17 mouse cellular contexts compared by ENCODE assay signal in genomic region chr4:150266655-150267223, GRCm38 (mm10). TPM values are rescaled to one million over a fixed set of nuclear protein-coding genes. Genes with fewer than 3 reads are reported as not detected.
DNase-seq lines count a peak whose midpoint lies in the region; ATAC-seq and TF ChIP-seq lines count a peak whose summit lies in the region.
"Had no signal": no experiment of that assay in that cellular context is flagged by ENCODE, and none has a peak within 500 bp of the region (broad histone marks: within the 10 kb centered on the region; RNA-seq: fewer than 3 reads in every experiment).

No protein-coding gene starts in this region.

- intact Hi-C loops in gastrocnemius, adult 2 months (cut with DNase I): no loop called here

- TF ChIP-seq RAD21 in CH12.LX (IDR thresholded peaks at IDR 0.05; ENCODE audit: low read depth, low read length): no peak

- ATAC-seq in hindbrain, embryonic 16.5 days: no peak
- ATAC-seq: CD4-positive, CD25-positive, alpha-beta regulatory T cell, adult 4 months; forebrain, embryonic 14.5 days had no signal

- H3K27me3 ChIP-seq in CH12.LX (replicated peaks): no peaks in the 10 kb centered on the region
- no peaks in the 10 kb centered on the region for H3K27me3 ChIP-seq in hindbrain, embryonic 16.5 days (replicated peaks; ENCODE audit: control insufficient read depth, insufficient read depth, low read length)
- H3K27me3 ChIP-seq in myocyte (ENCODE audit: control insufficient read depth, insufficient read depth, insufficient read length): no peaks in the 10 kb centered on the region
- H3K27me3 ChIP-seq: limb, embryonic 13.5 days had no signal

- TF ChIP-seq POLR2A in CH12.LX (IDR thresholded peaks at IDR 0.05; ENCODE audit: low read depth, low read length) (no peak), myocyte (IDR thresholded peaks at IDR 0.05; ENCODE audit: insufficient read length, low read depth) (no peak)

- H3K79me2 ChIP-seq in CH12.LX (replicated peaks; ENCODE audit: control insufficient read depth, extremely low read depth, insufficient read depth, poor library complexity, severe bottlenecking) (no peaks in the 10 kb centered on the region), myocyte (ENCODE audit: control insufficient read depth, insufficient read depth) (no peaks in the 10 kb centered on the region)

- no peak for TF ChIP-seq CTCF in gastrocnemius, adult 2 months (IDR thresholded peaks at IDR 0.05)
- no peak for TF ChIP-seq CTCF in CH12.LX (conservative IDR thresholded peaks at IDR 0.05 in 1 of 2, IDR thresholded peaks at IDR 0.05 in 1 of 2; ENCODE audit: low read depth in 2 of 2, low read length in 2 of 2)

- peak; percentile 43 for DNase-seq in gastrocnemius, adult 2 months
- no peak for DNase-seq in gastrocnemius, postnatal 4 days (ENCODE audit: low spot score in 2 of 2)
- DNase-seq in CH12.LX (ENCODE audit: extremely low read depth): no peak
- no peak for DNase-seq in left cerebral cortex, adult 8-10 months (ENCODE audit: low spot score in 2 of 2)
- DNase-seq in embryo, embryonic 10 days (ENCODE audit: low spot score): no peak
- DNase-seq in T-cell, adult 2 months (ENCODE audit: low spot score): no peak
- DNase-seq: cerebellum, adult 9-10 months; layer of hippocampus, postnatal 36 days; retina, postnatal 1 day; thymus, postnatal 25 days had no signal

- peaks cover 0 to 31% of the 10 kb centered on the region in 2 experiments for H3K36me3 ChIP-seq in CH12.LX (replicated peaks in 1 of 2; ENCODE audit: control insufficient read depth in 1 of 2, insufficient read depth in 1 of 2, low read length in 1 of 2)
- H3K36me3 ChIP-seq in hindbrain, embryonic 16.5 days (ENCODE audit: control insufficient read depth, insufficient read depth, low read length): no peaks in the 10 kb centered on the region
- H3K36me3 ChIP-seq in myocyte (ENCODE audit: control insufficient read depth, insufficient read depth): no peaks in the 10 kb centered on the region
- H3K36me3 ChIP-seq: limb, embryonic 13.5 days had no signal

- peak overlapping the region; percentile 48 for H3K27ac ChIP-seq in gastrocnemius, adult 2 months
- no peak overlapping the region for H3K27ac ChIP-seq in CH12.LX (ENCODE audit: insufficient read depth, low read depth)
- 0 out of 2 replicates have a peak overlapping the region, but pooled peaks have one; percentile 59 for H3K27ac ChIP-seq in hindbrain, embryonic 16.5 days (ENCODE audit: low read depth, low read length)
- H3K27ac ChIP-seq: kidney, postnatal 0 days; limb, embryonic 13.5 days; macrophage had no signal

- no peak overlapping the region for H3K9ac ChIP-seq in CH12.LX (ENCODE audit: insufficient read depth, low read depth)
- H3K9ac ChIP-seq in hindbrain, embryonic 16.5 days (ENCODE audit: low read depth, low read length): no peak overlapping the region
- H3K9ac ChIP-seq: limb, embryonic 13.5 days had no signal

- no peak overlapping the region for H3ac ChIP-seq in myocyte (ENCODE audit: control insufficient read depth, insufficient read length)

- no peak overlapping the region for H3K4me3 ChIP-seq in gastrocnemius, adult 2 months
- H3K4me3 ChIP-seq in CH12.LX (replicated peaks in 1 of 3; ENCODE audit: low read depth in 2 of 3, low read length in 2 of 3, poor library complexity in 1 of 3) (no peak overlapping the region), myocyte (peak overlapping the region; percentile 24)
- H3K4me3 ChIP-seq in hindbrain, embryonic 16.5 days (ENCODE audit: low read length): no peak overlapping the region
- H3K4me3 ChIP-seq: limb, embryonic 13.5 days had no signal

- peaks cover 16 to 28% of the 10 kb centered on the region in 2 experiments for H3K4me1 ChIP-seq in CH12.LX (ENCODE audit: control insufficient read depth in 1 of 2, insufficient read depth in 2 of 2)
- H3K4me1 ChIP-seq in hindbrain, embryonic 16.5 days (ENCODE audit: control insufficient read depth, insufficient read depth, low read depth, low read length): peaks cover 2% of the 10 kb centered on the region; the same call in 1 of the 2 replicates

- WGBS in hindbrain, embryonic 16.5 days: 57% methylated on average over 21 of the region's 21 CpGs

- H3K4me2 ChIP-seq in CH12.LX (ENCODE audit: insufficient read depth, low read depth, poor library complexity, severe bottlenecking): no peak overlapping the region
- peak overlapping the region; percentile 32 for H3K4me2 ChIP-seq in hindbrain, embryonic 16.5 days (ENCODE audit: low read length)
- peak overlapping the region; percentile 72 for H3K4me2 ChIP-seq in myocyte (ENCODE audit: low read depth)
- H3K4me2 ChIP-seq: limb, embryonic 13.5 days had no signal

- dilution Hi-C loops in CH12.LX (cut with MboI; ENCODE audit: extremely low pct_ligation_motif_present, extremely low pct_unique_long_range_greater_than_20kb, low sequenced_read_pairs): no loop called here

- TF ChIP-seq EP300 in CH12.LX (IDR thresholded peaks at IDR 0.05; ENCODE audit: low read length): no peak

- in situ Hi-C loops in CH12.LX (cut with MboI; ENCODE audit: low pct_ligation_motif_present, low pct_unique_long_range_greater_than_20kb, low sequenced_read_pairs): loop anchor here (10.0 kb wide), 1 partner anchor 198 kb away; no protein-coding TSS in a partner anchor

- H3K9me3 ChIP-seq in CH12.LX (replicated peaks; ENCODE audit: low read length): peaks cover 5% of the 10 kb centered on the region
- H3K9me3 ChIP-seq in hindbrain, embryonic 16.5 days (ENCODE audit: control insufficient read depth, low read length): no peaks in the 10 kb centered on the region
- H3K9me3 ChIP-seq: limb, embryonic 13.5 days had no signal

TF ChIP-seq in CH12.LX, 34 proteins besides CTCF, POLR2A, EP300 and RAD21:
- no peak for TF ChIP-seq UBTF (IDR thresholded peaks at IDR 0.05; ENCODE audit: low read depth, low read length)
- TF ChIP-seq MAFK (IDR thresholded peaks at IDR 0.05; ENCODE audit: insufficient replicate concordance, low read length): 0 out of 2 replicates have a peak, but pooled peaks have one; percentile 11
- TF ChIP-seq BHLHE40 (IDR thresholded peaks at IDR 0.05; ENCODE audit: low read depth, low read length): peak; percentile 51
- no peak for TF ChIP-seq TCF12 (IDR thresholded peaks at IDR 0.05; ENCODE audit: low read depth, low read length)
TF ChIP-seq in CH12.LX: peak in this region for 2.

TF ChIP-seq in myocyte, 11 proteins besides CTCF, POLR2A, EP300 and RAD21:
- TF ChIP-seq CEBPB (IDR thresholded peaks at IDR 0.05; ENCODE audit: insufficient read depth, poor library complexity, severe bottlenecking): peak; percentile 97
- TF ChIP-seq USF1 (IDR thresholded peaks at IDR 0.05; ENCODE audit: low read depth): no peak
- peak; percentile 58 for TF ChIP-seq TCF3 (IDR thresholded peaks at IDR 0.05; ENCODE audit: insufficient read length, low read depth)
- TF ChIP-seq REST (IDR thresholded peaks at IDR 0.05; ENCODE audit: insufficient read depth, insufficient read length): no peak
- TF ChIP-seq MYOD1 (IDR thresholded peaks at IDR 0.05; ENCODE audit: control insufficient read depth in 1 of 3, insufficient read length in 2 of 3, low read depth in 2 of 3): peak in 2 of 3 experiments; percentile 92
- no peak for TF ChIP-seq SRF (IDR thresholded peaks at IDR 0.05; ENCODE audit: control insufficient read depth, insufficient read length, low read depth)
- no peak for TF ChIP-seq E2F4 (IDR thresholded peaks at IDR 0.05; ENCODE audit: insufficient read depth)
- peak; percentile 67 to 96 (median 84) for TF ChIP-seq MYOG (IDR thresholded peaks at IDR 0.05; ENCODE audit: control insufficient read depth in 1 of 3, insufficient read depth in 1 of 3, insufficient read length in 2 of 3, low read depth in 2 of 3)
- TF ChIP-seq POLR2AphosphoS2 (IDR thresholded peaks at IDR 0.05; ENCODE audit: insufficient read length, low read depth): peak; percentile 31
- peak; percentile 69 for TF ChIP-seq TCF12 (IDR thresholded peaks at IDR 0.05; ENCODE audit: insufficient read depth, poor library complexity, severe bottlenecking)
- no peak for TF ChIP-seq MAX (IDR thresholded peaks at IDR 0.05; ENCODE audit: low read depth)

RNA-seq across cellular contexts. Expression of gene Rere, which starts 14.7 kb away (rescaled TPM):
- 10 to 100 TPM; 71.3 to 95.7 TPM for total RNA-seq in gastrocnemius, adult 2 months (2021)
- 10 to 100 TPM; 68.1 to 70.3 TPM for total RNA-seq in gastrocnemius, postnatal 4 days (2021)
- total RNA-seq in CH12.LX (2012; rRNA removed): 8.2 and 8.7 TPM in 2 replicates
- total RNA-seq in CH12.LX (2014; rRNA removed): 3.1 and 3.4 TPM in 2 replicates
- polyA plus RNA-seq in CH12.LX (2012; ENCODE audit: insufficient read length, low read depth): 28.2 and 36.5 TPM in 2 replicates
- polyA plus RNA-seq in hindbrain, embryonic 16.5 days (2015; fragmentation: Nextera tagmentation; extraction: Ambion mirVana): 25.4 and 27.2 TPM in 2 replicates
- 34.0 TPM for polyA plus RNA-seq in myocyte (2012; fragmentation: generic; extraction: Trizol)
- total RNA-seq in left cerebral cortex, adult 8-10 months (2022): 100 to 1,000 TPM in 1 of 4 experiments, 10 to 100 TPM in 3; 86.6 to 105 (median 93.5) TPM

RNA-seq across cellular contexts. Expression of gene Eno1, which starts 30.2 kb away (rescaled TPM):
- 10 to 100 TPM; 68.1 to 92.0 TPM for total RNA-seq in gastrocnemius, adult 2 months (2021)
- 100 to 1,000 TPM; 479 to 529 TPM for total RNA-seq in gastrocnemius, postnatal 4 days (2021)
- total RNA-seq in CH12.LX (2012; rRNA removed): 1,210 and 1,985 TPM in 2 replicates
- 903 and 1,109 TPM in 2 replicates for total RNA-seq in CH12.LX (2014; rRNA removed)
- 1,272 and 1,619 TPM in 2 replicates for polyA plus RNA-seq in CH12.LX (2012; ENCODE audit: insufficient read length, low read depth)
- polyA plus RNA-seq in hindbrain, embryonic 16.5 days (2015; fragmentation: Nextera tagmentation; extraction: Ambion mirVana): 1,276 and 1,360 TPM in 2 replicates
- 1,358 TPM for polyA plus RNA-seq in myocyte (2012; fragmentation: generic; extraction: Trizol)
- total RNA-seq in left cerebral cortex, adult 8-10 months (2022): 100 to 1,000 TPM; 450 to 494 (median 470) TPM

Comparison
In these comparisons a context has a peak if more than half of its experiments do, and no peak if none do; other contexts are left out.
1. RNA of gene Eno1, which starts 30.2 kb away (total RNA-seq): 903 to 1,985 TPM in CH12.LX, 479 to 529 TPM in gastrocnemius, postnatal 4 days and 450 to 494 TPM in left cerebral cortex, adult 8-10 months; 68.1 to 92.0 TPM in gastrocnemius, adult 2 months; every median in the first group is over 4 times any median in the second.
2. RNA of gene Rere, which starts 14.7 kb away (total RNA-seq): 86.6 to 105 TPM in left cerebral cortex, adult 8-10 months, 71.3 to 95.7 TPM in gastrocnemius, adult 2 months and 68.1 to 70.3 TPM in gastrocnemius, postnatal 4 days; 3.1 to 8.7 TPM in CH12.LX; every median in the first group is over 4 times any median in the second.